Mouse (Mus musculus) liver, embryonic 14.5 days (tissue): ENCODE results near the gene Serpina5. TPM values are rescaled to one million over a fixed set of nuclear protein-coding genes. Genes with fewer than 3 reads are reported as not detected.

Source experiments
- ATAC-seq: fragments of 200-750 bp; cut with Nextera tagmentation; 2 replicates; pipeline ENCODE4 v1.8.0; 2017; ENCODE audit warnings: moderate number of reproducible peaks, mild to moderate bottlenecking, moderate library complexity; ENCODE audit not compliant: insufficient read depth
- DNase-seq, 3 experiments: peaks; one replicate each; pipeline ENCODE4 v3.0.0-alpha.2; 2012 to 2013; ENCODE audit warnings: low read depth in 3 of 3, low spot score in 3 of 3
- H3K27ac ChIP-seq: fragments of 300-500 bp; sonication (generic); 2 replicates; pipeline ENCODE4 v1.5.1; 2014; ENCODE audit warnings: moderate library complexity, mild to moderate bottlenecking, control low read depth, inconsistent platforms
- H3K27me3 ChIP-seq: fragments of 300-500 bp; sonication (generic); 2 replicates; pipeline ENCODE4 v1.6.1; 2014; ENCODE audit warnings: mild to moderate bottlenecking, low read length, moderate library complexity; ENCODE audit not compliant: control insufficient read depth, insufficient read depth
- H3K36me3 ChIP-seq: fragments of 300-500 bp; sonication (generic); replicated peaks from 2 replicates; pipeline ENCODE4 v1.6.1; 2014; ENCODE audit warnings: low read depth; ENCODE audit not compliant: control insufficient read depth, insufficient read depth
- H3K4me1 ChIP-seq, 2 experiments: fragments of 200-500 bp in 1 of 2; fragments of 300-500 bp in 1 of 2; sonication (generic) in 1 of 2; replicated peaks; 2 replicates each; pipeline ENCODE4 v1.6.1; 2012 to 2014; ENCODE audit warnings: antibody characterized with exemption in 1 of 2, inconsistent platforms in 1 of 2, low read length in 1 of 2; ENCODE audit not compliant: control insufficient read depth in 2 of 2, insufficient read depth in 2 of 2
- H3K4me2 ChIP-seq: fragments of 300-500 bp; sonication (generic); 2 replicates; pipeline ENCODE4 v1.6.1; 2014; ENCODE audit warnings: low read depth, mild to moderate bottlenecking, control low read depth, moderate library complexity
- H3K4me3 ChIP-seq, 2 experiments: fragments of 200-500 bp in 1 of 2; fragments of 300-500 bp in 1 of 2; sonication (generic) in 1 of 2; 2 replicates each; pipeline ENCODE4 v1.5.1; 2012 to 2014; ENCODE audit warnings: low read depth in 2 of 2, low read length in 2 of 2, mild to moderate bottlenecking in 2 of 2, control low read depth in 1 of 2, inconsistent platforms in 1 of 2, moderate library complexity in 1 of 2; ENCODE audit not compliant: insufficient read depth in 1 of 2
- H3K9ac ChIP-seq: fragments of 300-500 bp; sonication (generic); replicated peaks from 2 replicates; pipeline ENCODE4 v1.6.1; 2014; ENCODE audit warnings: mild to moderate bottlenecking, control low read depth, moderate library complexity
- H3K9me3 ChIP-seq: fragments of 300-500 bp; sonication (generic); 2 replicates; pipeline ENCODE4 v1.6.1; 2016; ENCODE audit warnings: low read length, mixed read lengths; ENCODE audit not compliant: control insufficient read depth
- CTCF ChIP-seq: IDR thresholded peaks from 2 replicates; pipeline ENCODE4 v1.5.1; 2016; ENCODE audit warnings: antibody characterized with exemption, low read depth, control low read depth
- EP300 ChIP-seq: IDR thresholded peaks from 2 replicates; pipeline ENCODE4 v1.6.1; 2016; ENCODE audit warnings: antibody characterized with exemption, low read depth
- WGBS: fragments of 180-500 bp; shearing (Covaris S2); extraction: QIAGEN DNeasy Blood & Tissue Kit; methylation state at CpG from one replicate; pipeline ENCODE4 v1.1.7; 2014; ENCODE audit not compliant: insufficient replicate concordance; 5-methylcytosine and 5-hydroxymethylcytosine counted together
- polyA plus RNA-seq, 2 experiments: library from polyadenylated mRNA; depleted of rRNA in 1 of 2; stranded (reverse) in 1 of 2; unstranded in 1 of 2; fragments of >200 nt; fragmentation: Nextera tagmentation in 1 of 2; extraction: Ambion mirVana in 1 of 2; gene quantifications; 2 replicates each; pipeline versions ENCODE4 v1.2.1 to v1.2.3; 2012 to 2014

Gene Serpina5
- polyA plus RNA-seq, 2 experiments = 0.11 to 0.22 TPM

- no peak overlapping the region for H3K4me3 ChIP-seq
- no peaks in the 10 kb centered on the region for H3K27me3 ChIP-seq
- no peak overlapping the region for H3K9ac ChIP-seq
- no peaks in the 10 kb centered on the region for H3K9me3 ChIP-seq
- no peak for TF ChIP-seq EP300
- no peak for TF ChIP-seq CTCF
- H3K36me3 ChIP-seq = no peaks in the 10 kb centered on the region
- 45% methylated on average over 2 of the region's 2 CpGs for WGBS
- H3K4me1 ChIP-seq = no peaks in the 10 kb centered on the region
- DNase-seq (no peak), ATAC-seq (no peak)
- no peak overlapping the region for H3K27ac ChIP-seq
- H3K4me2 ChIP-seq = no peak overlapping the region
Observed at GRCm38 (mm10) chr12:104145571-104145970, 44.7 kb downstream of the Serpina5 start.

GRCm38 (mm10) chr12:104151989-104152388 is 51.1 kb downstream of the Serpina5 start:
- WGBS = 55% methylated on average over 2 of the region's 2 CpGs
- Histone ChIP-seq H3K27me3 (no peaks in the 10 kb centered on the region), H3K9me3 (no peaks in the 10 kb centered on the region), H3K36me3 (no peaks in the 10 kb centered on the region), H3K27ac (no peak overlapping the region), H3K4me1 (no peaks in the 10 kb centered on the region), H3K9ac (no peak overlapping the region), H3K4me2 (no peak overlapping the region), H3K4me3 (no peak overlapping the region)
- DNase-seq = no peak
- no peak for TF ChIP-seq CTCF
- no peak for TF ChIP-seq EP300
- ATAC-seq = no peak

GRCm38 (mm10) chr12:104153041-104153645 is 52.2 kb downstream of the Serpina5 start:
- 31% methylated on average over 3 of the region's 3 CpGs for WGBS
- no peaks in the 10 kb centered on the region for H3K9me3 ChIP-seq
- H3K4me2 ChIP-seq = no peak overlapping the region
- H3K36me3 ChIP-seq = no peaks in the 10 kb centered on the region
- DNase-seq (no peak), ATAC-seq (no peak)
- H3K4me1 ChIP-seq = no peaks in the 10 kb centered on the region
- H3K4me3 ChIP-seq = no peak overlapping the region
- no peak overlapping the region for H3K27ac ChIP-seq
- no peaks in the 10 kb centered on the region for H3K27me3 ChIP-seq
- no peak for TF ChIP-seq CTCF
- no peak for TF ChIP-seq EP300
- H3K9ac ChIP-seq = no peak overlapping the region

- no peak within 1 kb of the TSS for H3K4me3 ChIP-seq
- H3K27ac ChIP-seq = no peak within 1 kb of the TSS
- 60% methylated on average over 2 of the region's 2 CpGs for WGBS
- no peaks in the 10 kb centered on the region for H3K9me3 ChIP-seq
- ATAC-seq (no peak), DNase-seq (no peak)
- no peak within 1 kb of the TSS for H3K9ac ChIP-seq
- H3K36me3 ChIP-seq = no peaks in the 10 kb centered on the region
- H3K27me3 ChIP-seq = no peaks in the 10 kb centered on the region
- no peaks in the 10 kb centered on the region for H3K4me1 ChIP-seq
- no peak for TF ChIP-seq CTCF
- TF ChIP-seq EP300 = no peak
- H3K4me2 ChIP-seq = no peak within 1 kb of the TSS
Observed at GRCm38 (mm10) chr12:104153656-104154055, 52.7 kb downstream of the Serpina5 start, which contains the start of gene Serpina3c. Gene Serpina3c, minus strand, starts transcription at chr12:104153870.

Other genes starting within 250 kb of the Serpina5 start
- 500 and 557 TPM in 2 replicates for gene Serpina1a, start 237.6 kb upstream of the Serpina5 start, polyA plus RNA-seq (2012; rRNA removed)
- 503 and 519 TPM in 2 replicates for gene Serpina1a, start 237.6 kb upstream of the Serpina5 start, polyA plus RNA-seq (2014; fragmentation: Nextera tagmentation; extraction: Ambion mirVana)
- 186 and 209 TPM in 2 replicates for gene Serpina1c, start 196.2 kb upstream of the Serpina5 start, polyA plus RNA-seq (2012; rRNA removed)
- gene Serpina1c, start 196.2 kb upstream of the Serpina5 start, polyA plus RNA-seq (2014; fragmentation: Nextera tagmentation; extraction: Ambion mirVana) = 205 and 208 TPM in 2 replicates
- 183 and 197 TPM in 2 replicates for gene Serpina1e, start 142.1 kb upstream of the Serpina5 start, polyA plus RNA-seq (2012; rRNA removed)
- gene Serpina1e, start 142.1 kb upstream of the Serpina5 start, polyA plus RNA-seq (2014; fragmentation: Nextera tagmentation; extraction: Ambion mirVana) = 180 and 197 TPM in 2 replicates
- gene Serpina11, start 111.2 kb upstream of the Serpina5 start, polyA plus RNA-seq (2012; rRNA removed) = 7.0 and 7.7 TPM in 2 replicates
- gene Serpina11, start 111.2 kb upstream of the Serpina5 start, polyA plus RNA-seq (2014; fragmentation: Nextera tagmentation; extraction: Ambion mirVana) = 7.2 and 11.4 TPM in 2 replicates
- not detected in 2 replicates for gene Serpina9, start 87.4 kb upstream of the Serpina5 start, polyA plus RNA-seq (2012; rRNA removed)
- gene Serpina9, start 87.4 kb upstream of the Serpina5 start, polyA plus RNA-seq (2014; fragmentation: Nextera tagmentation; extraction: Ambion mirVana) = not detected in 2 replicates
- gene Serpina12, start 56.7 kb upstream of the Serpina5 start, polyA plus RNA-seq (2012; rRNA removed) = 0.01 and 0.02 TPM in 2 replicates
- gene Serpina12, start 56.7 kb upstream of the Serpina5 start, polyA plus RNA-seq (2014; fragmentation: Nextera tagmentation; extraction: Ambion mirVana) = not detected in 2 replicates
- gene Serpina3a, start 11.6 kb downstream of the Serpina5 start, polyA plus RNA-seq (2012; rRNA removed) = not detected in 2 replicates
- gene Serpina3a, start 11.6 kb downstream of the Serpina5 start, polyA plus RNA-seq (2014; fragmentation: Nextera tagmentation; extraction: Ambion mirVana) = not detected in 2 replicates
- gene Serpina3b, start 26.9 kb downstream of the Serpina5 start, polyA plus RNA-seq (2012; rRNA removed) = 0.04 and 0.11 TPM in 2 replicates
- 0.10 and 0.34 TPM in 2 replicates for gene Serpina3b, start 26.9 kb downstream of the Serpina5 start, polyA plus RNA-seq (2014; fragmentation: Nextera tagmentation; extraction: Ambion mirVana)
- gene Serpina3c, start 52.8 kb downstream of the Serpina5 start, polyA plus RNA-seq (2012; rRNA removed) = not detected in 2 replicates
- not detected in 2 replicates for gene Serpina3c, start 52.8 kb downstream of the Serpina5 start, polyA plus RNA-seq (2014; fragmentation: Nextera tagmentation; extraction: Ambion mirVana)
- gene Serpina3f, start 113.4 kb downstream of the Serpina5 start, polyA plus RNA-seq (2012; rRNA removed) = 0.08 and 0.11 TPM in 2 replicates
- 0.24 TPM in 2 replicates for gene Serpina3f, start 113.4 kb downstream of the Serpina5 start, polyA plus RNA-seq (2014; fragmentation: Nextera tagmentation; extraction: Ambion mirVana)
- gene Serpina3g, start 135.1 kb downstream of the Serpina5 start, polyA plus RNA-seq (2012; rRNA removed) = 0.94 and 0.97 TPM in 2 replicates
- 1.2 and 2.0 TPM in 2 replicates for gene Serpina3g, start 135.1 kb downstream of the Serpina5 start, polyA plus RNA-seq (2014; fragmentation: Nextera tagmentation; extraction: Ambion mirVana)
- 0.03 and 0.06 TPM in 2 replicates for gene Serpina3i, start 162.0 kb downstream of the Serpina5 start, polyA plus RNA-seq (2012; rRNA removed)
- gene Serpina3i, start 162.0 kb downstream of the Serpina5 start, polyA plus RNA-seq (2014; fragmentation: Nextera tagmentation; extraction: Ambion mirVana) = 0.27 and 0.30 TPM in 2 replicates
- not detected in 2 replicates for gene Serpina3j, start 213.4 kb downstream of the Serpina5 start, polyA plus RNA-seq (2012; rRNA removed)
- not detected in 2 replicates for gene Serpina3j, start 213.4 kb downstream of the Serpina5 start, polyA plus RNA-seq (2014; fragmentation: Nextera tagmentation; extraction: Ambion mirVana)
- gene Serpina3k, start 237.4 kb downstream of the Serpina5 start, polyA plus RNA-seq (2012; rRNA removed) = not detected in 2 replicates
- not detected in 2 replicates for gene Serpina3k, start 237.4 kb downstream of the Serpina5 start, polyA plus RNA-seq (2014; fragmentation: Nextera tagmentation; extraction: Ambion mirVana)
- 0.03 and 0.04 TPM in 2 replicates for gene Serpina3m, start 237.4 kb downstream of the Serpina5 start, polyA plus RNA-seq (2012; rRNA removed)
- gene Serpina3m, start 237.4 kb downstream of the Serpina5 start, polyA plus RNA-seq (2014; fragmentation: Nextera tagmentation; extraction: Ambion mirVana) = 0.11 TPM in 1 of 2 replicates, not detected in the other